Mouse (Mus musculus) retina, embryonic 14.5 days (tissue): ENCODE results near the gene Tapbp.
"Not testable (repeated sequence)": the region's sequence is repeated elsewhere in the genome, so short reads cannot be mapped to it uniquely, and the experiment has no call there.

ENCODE experiments used
- DNase-seq: peaks from one replicate; pipeline ENCODE4 v3.0.0-alpha.2; 2015; ENCODE audit warnings: low spot score

The Tapbp gene

GRCm38 (mm10) chr17:33915671-33916250 is at the start of gene Tapbp, which contains the start of gene Zbtb22:
Gene Tapbp (plus strand): TSS chr17:33915899.
Gene Zbtb22 (plus strand): TSS chr17:33915904.
- peak; percentile 98 for DNase-seq

- DNase-seq, result not testable (repeated sequence)
Observed at GRCm38 (mm10) chr17:33873537-33873936, 42.2 kb upstream of the Tapbp start, which contains the start of gene Gm7029. Gene Gm7029 (plus strand): TSS chr17:33873837.

GRCm38 (mm10) chr17:33874411-33874810 is 41.3 kb upstream of the Tapbp start:
- peak; percentile 14 for DNase-seq

- peak; percentile 26 for DNase-seq
Observed at GRCm38 (mm10) chr17:33875797-33876196, 39.9 kb upstream of the Tapbp start.

- not testable (repeated sequence) for DNase-seq
Observed at GRCm38 (mm10) chr17:33884320-33884719, 31.4 kb upstream of the Tapbp start.

GRCm38 (mm10) chr17:33887802-33888201 is 27.9 kb upstream of the Tapbp start:
- DNase-seq, result not testable (repeated sequence)

GRCm38 (mm10) chr17:33888230-33888629 is 27.5 kb upstream of the Tapbp start:
- DNase-seq, result not testable (repeated sequence)

- not testable (repeated sequence) for DNase-seq
Observed at GRCm38 (mm10) chr17:33889941-33890532, 25.7 kb upstream of the Tapbp start.

- DNase-seq, result peak; percentile 99
Observed at GRCm38 (mm10) chr17:33890533-33891059, 25.1 kb upstream of the Tapbp start, which contains the start of gene Kifc1. Gene Kifc1 (minus strand): TSS chr17:33890661.

- DNase-seq, result no peak
Observed at GRCm38 (mm10) chr17:33891357-33891756, 24.3 kb upstream of the Tapbp start.

- DNase-seq, result not testable (repeated sequence)
Observed at GRCm38 (mm10) chr17:33891892-33892291, 23.8 kb upstream of the Tapbp start.

GRCm38 (mm10) chr17:33892429-33892828 is 23.3 kb upstream of the Tapbp start:
- no peak for DNase-seq

GRCm38 (mm10) chr17:33893011-33893410 is 22.7 kb upstream of the Tapbp start:
- DNase-seq, result not testable (repeated sequence)

- DNase-seq, result peak; percentile 79
Observed at GRCm38 (mm10) chr17:33897114-33897794, 18.4 kb upstream of the Tapbp start.

GRCm38 (mm10) chr17:33898193-33898592 is 17.5 kb upstream of the Tapbp start:
- not testable (repeated sequence) for DNase-seq

GRCm38 (mm10) chr17:33899642-33900041 is 16.1 kb upstream of the Tapbp start:
- DNase-seq, result no peak

GRCm38 (mm10) chr17:33900281-33900988 is 15.3 kb upstream of the Tapbp start:
- no peak for DNase-seq

- no peak for DNase-seq
Observed at GRCm38 (mm10) chr17:33900989-33901314, 14.7 kb upstream of the Tapbp start.

- DNase-seq, result no peak
Observed at GRCm38 (mm10) chr17:33901653-33902052, 14.0 kb upstream of the Tapbp start.

- DNase-seq, result no peak
Observed at GRCm38 (mm10) chr17:33902079-33902478, 13.6 kb upstream of the Tapbp start.

GRCm38 (mm10) chr17:33902491-33902890 is 13.2 kb upstream of the Tapbp start:
- DNase-seq, result no peak
